Mouse (Mus musculus): ENCODE results near the gene Mbnl2.

- TF ChIP-seq CTCF (IDR thresholded peaks at IDR 0.05 in 2 of 3, conservative IDR thresholded peaks at IDR 0.05 in 1 of 3; ENCODE audit: control insufficient read depth in 1 of 3, insufficient read depth in 1 of 3, low read depth in 2 of 3, low read length in 3 of 3, poor library complexity in 1 of 3, severe bottlenecking in 1 of 3) = no peak
- no peak for TF ChIP-seq RCOR1 (IDR thresholded peaks at IDR 0.05; ENCODE audit: low read depth, low read length)
- TF ChIP-seq MYC (IDR thresholded peaks at IDR 0.05; ENCODE audit: low read depth, low read length) = no peak
- no peak for TF ChIP-seq TBP (IDR thresholded peaks at IDR 0.05; ENCODE audit: low read depth, low read length)
- TF ChIP-seq KAT2A (conservative IDR thresholded peaks at IDR 0.05; ENCODE audit: low read depth, low read length) = no peak
- TF ChIP-seq NELFE (IDR thresholded peaks at IDR 0.05; ENCODE audit: low read depth, low read length) = no peak
Measured at GRCm38 (mm10) chr14:120344641-120345040, 69.2 kb downstream of the Mbnl2 start.

Measured in MEL (cell line).